Mouse (Mus musculus) hindbrain, embryonic 10.5 days (tissue): ENCODE results near the gene Hoxa7. TPM values are rescaled to one million over a fixed set of nuclear protein-coding genes. Genes with fewer than 3 reads are reported as not detected.

Source experiments
- DNase-seq: peaks from one replicate; pipeline ENCODE4 v3.0.0-alpha.2; 2017; ENCODE audit warnings: low spot score
- H3K27ac ChIP-seq: fragments of 300-500 bp; sonication (generic); 2 replicates; pipeline ENCODE4 v1.5.1; 2016; ENCODE audit warnings: mild to moderate bottlenecking, moderate library complexity
- H3K27me3 ChIP-seq: fragments of 300-500 bp; sonication (generic); 2 replicates; pipeline ENCODE4 v1.6.1; 2016; ENCODE audit warnings: mild to moderate bottlenecking; ENCODE audit not compliant: poor library complexity, insufficient read depth, severe bottlenecking
- H3K36me3 ChIP-seq: fragments of 300-500 bp; sonication (generic); 2 replicates; pipeline ENCODE4 v1.6.1; 2016; ENCODE audit warnings: mild to moderate bottlenecking, moderate library complexity
- H3K4me1 ChIP-seq: fragments of 300-500 bp; sonication (generic); replicated peaks from 2 replicates; pipeline ENCODE4 v1.6.1; 2016; ENCODE audit warnings: mild to moderate bottlenecking
- H3K4me3 ChIP-seq: fragments of 300-500 bp; sonication (generic); 2 replicates; pipeline ENCODE4 v1.5.1; 2016; ENCODE audit warnings: mild to moderate bottlenecking, moderate library complexity
- H3K9me3 ChIP-seq: fragments of 300-500 bp; sonication (generic); 2 replicates; pipeline ENCODE4 v1.6.1; 2016; ENCODE audit warnings: mild to moderate bottlenecking, moderate library complexity
- whole genome bisulfite sequencing: fragments of 180-500 bp; shearing (Covaris S2); methylation state at CpG from one replicate; pipeline ENCODE4 v1.1.7; 2016; 5-methylcytosine and 5-hydroxymethylcytosine counted together
- polyA plus RNA-seq: library from polyadenylated mRNA; unstranded; fragments of >200 nt; fragmentation: Nextera tagmentation; extraction: Ambion mirVana; gene quantifications from 2 replicates; pipeline ENCODE4 v1.2.1, GENCODE M21; 2016

The Hoxa7 gene
- polyA plus RNA-seq, 1 experiment from 2014 or later = not detected

GRCm38 (mm10) chr6:52217459-52217768 is 4.2 kb downstream of the Hoxa7 start:
- peaks cover 100% of the 10 kb centered on the region for H3K27me3 ChIP-seq
- no peak overlapping the region for H3K27ac ChIP-seq
- peak; percentile 77 for DNase-seq
- H3K4me3 ChIP-seq = peak overlapping the region; percentile 45
- H3K4me1 ChIP-seq = peaks cover 22% of the 10 kb centered on the region
- no peaks in the 10 kb centered on the region for H3K9me3 ChIP-seq
- under 1% methylated on average over 25 of the region's 25 CpGs for WGBS
- H3K36me3 ChIP-seq = no peaks in the 10 kb centered on the region

GRCm38 (mm10) chr6:52216691-52217458 is 4.8 kb downstream of the Hoxa7 start:
- Histone ChIP-seq H3K36me3 (no peaks in the 10 kb centered on the region), H3K9me3 (no peaks in the 10 kb centered on the region), H3K27me3 (peaks cover 100% of the 10 kb centered on the region), H3K4me3 (peak overlapping the region; percentile 45), H3K27ac (no peak overlapping the region), H3K4me1 (peaks cover 20% of the 10 kb centered on the region)
- WGBS = 2% methylated on average over 60 of the region's 60 CpGs
- DNase-seq = peak; percentile 68

- Histone ChIP-seq H3K36me3 (no peaks in the 10 kb centered on the region), H3K4me1 (peaks cover 11% of the 10 kb centered on the region), H3K27me3 (peaks cover 100% of the 10 kb centered on the region), H3K4me3 (no peak overlapping the region), H3K9me3 (no peaks in the 10 kb centered on the region), H3K27ac (no peak overlapping the region)
- WGBS = 2% methylated on average over 30 of the region's 30 CpGs
- DNase-seq = no peak
These were observed 5.7 kb downstream of the Hoxa7 start for GRCm38 (mm10) chr6:52215771-52216535.

- WGBS = 14% methylated on average over 3 of the region's 3 CpGs
These were observed 6.6 kb downstream of the Hoxa7 start for GRCm38 (mm10) chr6:52215070-52215469.

GRCm38 (mm10) chr6:52214271-52214670 is 7.4 kb downstream of the Hoxa7 start:
- H3K9me3 ChIP-seq = no peaks in the 10 kb centered on the region
- peaks cover 11% of the 10 kb centered on the region for H3K4me1 ChIP-seq
- 9% methylated on average over 5 of the region's 5 CpGs for WGBS
- peaks cover 100% of the 10 kb centered on the region for H3K27me3 ChIP-seq
- no peak for DNase-seq
- no peak overlapping the region for H3K27ac ChIP-seq
- H3K36me3 ChIP-seq = no peaks in the 10 kb centered on the region
- H3K4me3 ChIP-seq = no peak overlapping the region

More at GRCm38 (mm10) chr6:52215070-52215469, 6.6 kb downstream of the Hoxa7 start:
- Histone ChIP-seq H3K4me1 (peaks cover 11% of the 10 kb centered on the region), H3K4me3 (no peak overlapping the region), H3K27ac (no peak overlapping the region), H3K36me3 (no peaks in the 10 kb centered on the region), H3K9me3 (no peaks in the 10 kb centered on the region), H3K27me3 (peaks cover 100% of the 10 kb centered on the region)
- no peak for DNase-seq

- WGBS = 2% methylated on average over 38 of the region's 38 CpGs
- H3K4me3 ChIP-seq = no peak within 1 kb of the TSS
- no peaks in the 10 kb centered on the region for H3K36me3 ChIP-seq
These were observed 8.3 kb downstream of the Hoxa7 start, which contains the start of the genes Hoxa3 and Gm28308 for GRCm38 (mm10) chr6:52213119-52213986. TSS of gene Hoxa3 (minus strand) at chr6:52213336. TSS of gene Gm28308 (minus strand) at chr6:52213339.

GRCm38 (mm10) chr6:52212556-52213118 is 9.0 kb downstream of the Hoxa7 start:
- DNase-seq = no peak
- H3K27me3 ChIP-seq = peaks cover 100% of the 10 kb centered on the region
- H3K4me3 ChIP-seq = no peak overlapping the region

More at GRCm38 (mm10) chr6:52213119-52213986, 8.3 kb downstream of the Hoxa7 start, which contains the start of the genes Hoxa3 and Gm28308:
- Histone ChIP-seq H3K4me1 (peaks cover 17% of the 10 kb centered on the region), H3K27ac (no peak within 1 kb of the TSS), H3K9me3 (no peaks in the 10 kb centered on the region), H3K27me3 (peaks cover 100% of the 10 kb centered on the region)
- DNase-seq = no peak

GRCm38 (mm10) chr6:52211961-52212360 is 9.7 kb downstream of the Hoxa7 start:
- no peaks in the 10 kb centered on the region for H3K36me3 ChIP-seq
- DNase-seq = no peak
- WGBS = 2% methylated on average over 13 of the region's 13 CpGs
- peaks cover 11% of the 10 kb centered on the region for H3K4me1 ChIP-seq
- no peaks in the 10 kb centered on the region for H3K9me3 ChIP-seq
- H3K27ac ChIP-seq = no peak overlapping the region
- H3K4me3 ChIP-seq = no peak overlapping the region
- peaks cover 100% of the 10 kb centered on the region for H3K27me3 ChIP-seq

More at GRCm38 (mm10) chr6:52212556-52213118, 9.0 kb downstream of the Hoxa7 start:
- WGBS = 1% methylated on average over 22 of the region's 22 CpGs
- no peaks in the 10 kb centered on the region for H3K36me3 ChIP-seq
- H3K27ac ChIP-seq = no peak overlapping the region
- no peaks in the 10 kb centered on the region for H3K9me3 ChIP-seq
- peaks cover 18% of the 10 kb centered on the region for H3K4me1 ChIP-seq

- Histone ChIP-seq H3K4me3 (no peak overlapping the region), H3K27me3 (peaks cover 100% of the 10 kb centered on the region), H3K27ac (no peak overlapping the region), H3K36me3 (no peaks in the 10 kb centered on the region), H3K4me1 (peaks cover 9% of the 10 kb centered on the region), H3K9me3 (no peaks in the 10 kb centered on the region)
- WGBS = under 1% methylated on average over 37 of the region's 37 CpGs
- DNase-seq = peak; percentile 81
These were observed 10.3 kb downstream of the Hoxa7 start for GRCm38 (mm10) chr6:52211170-52211935.

- Histone ChIP-seq H3K27ac (no peak overlapping the region), H3K4me1 (peaks cover 9% of the 10 kb centered on the region), H3K36me3 (no peaks in the 10 kb centered on the region), H3K27me3 (peaks cover 100% of the 10 kb centered on the region), H3K4me3 (no peak overlapping the region), H3K9me3 (no peaks in the 10 kb centered on the region)
- 4% methylated on average over 12 of the region's 12 CpGs for WGBS
- DNase-seq = no peak
These were observed 12.0 kb downstream of the Hoxa7 start for GRCm38 (mm10) chr6:52209685-52210046.

- Histone ChIP-seq H3K27ac (no peak overlapping the region), H3K36me3 (no peaks in the 10 kb centered on the region), H3K9me3 (no peaks in the 10 kb centered on the region), H3K27me3 (peaks cover 100% of the 10 kb centered on the region), H3K4me3 (peak overlapping the region; percentile 25; the same call in 1 of the 2 replicates), H3K4me1 (peaks cover 15% of the 10 kb centered on the region)
- WGBS = 3% methylated on average over 18 of the region's 18 CpGs
- no peak for DNase-seq
These were observed 12.6 kb downstream of the Hoxa7 start for GRCm38 (mm10) chr6:52208868-52209684.
